Mouse (Mus musculus): ENCODE data around the gene Gpa33. TPM values are rescaled to one million over a fixed set of nuclear protein-coding genes. Genes with fewer than 3 reads are reported as not detected.

Gene Gpa33
- total and polyA plus RNA-seq, 2 experiments = 0.31 TPM; not detected in 1

DNA sequence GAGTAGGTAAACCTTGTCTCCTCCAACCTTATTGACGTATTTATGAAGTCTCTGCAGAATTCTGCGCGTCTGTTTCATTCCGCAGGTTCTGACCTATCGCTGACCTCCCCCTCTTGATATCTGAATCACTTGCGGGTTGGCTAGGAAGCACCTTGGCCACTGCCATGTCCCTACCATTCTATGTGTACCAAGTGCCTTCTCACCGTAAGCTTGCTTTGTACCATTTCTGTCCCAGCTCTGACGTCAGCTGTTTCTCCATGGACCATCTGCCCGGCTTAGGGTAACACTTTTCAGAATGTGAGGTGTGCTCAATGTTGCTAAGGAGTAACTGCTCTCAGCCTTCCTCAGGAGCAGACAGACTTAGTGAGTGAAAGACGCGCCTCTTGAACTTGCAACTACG is 40.8 kb downstream of the Gpa33 start:
- no peaks in the 10 kb centered on the region for H3K4me1 ChIP-seq (ENCODE audit: control insufficient read depth, insufficient read depth, low read length)
- no peak overlapping the region for H3K4me3 ChIP-seq (ENCODE audit: insufficient read depth, low read depth, low read length)
- no peak overlapping the region for H3K27ac ChIP-seq (replicated peaks; ENCODE audit: insufficient read depth, low read depth, low read length)
- no peaks in the 10 kb centered on the region for H3K79me2 ChIP-seq (ENCODE audit: control insufficient read depth, insufficient read depth, low read length)
- TF ChIP-seq POLR2A (IDR thresholded peaks at IDR 0.05; ENCODE audit: extremely low read depth, insufficient read depth, low read length) = no peak
- no peak for TF ChIP-seq CTCF (IDR thresholded peaks at IDR 0.05; ENCODE audit: low read depth, low read length)
- H3K9ac ChIP-seq (ENCODE audit: low read depth, low read length) = no peak overlapping the region
- WGBS = 89% methylated on average over 12 of the region's 12 CpGs
- H3K36me3 ChIP-seq (ENCODE audit: control insufficient read depth, insufficient read depth, low read length) = no peaks in the 10 kb centered on the region
- no peak for DNase-seq (ENCODE audit: extremely low read depth, low read depth, low spot score)
- H3K27me3 ChIP-seq (ENCODE audit: control insufficient read depth, insufficient read depth, low read length) = no peaks in the 10 kb centered on the region

GRCm38 (mm10) chr1:166172992-166173391 is 43.0 kb downstream of the Gpa33 start:
- no peak for TF ChIP-seq CTCF (IDR thresholded peaks at IDR 0.05; ENCODE audit: low read depth, low read length)
- TF ChIP-seq POLR2A (IDR thresholded peaks at IDR 0.05; ENCODE audit: extremely low read depth, insufficient read depth, low read length) = no peak
- H3K36me3 ChIP-seq (ENCODE audit: control insufficient read depth, insufficient read depth, low read length) = no peaks in the 10 kb centered on the region
- H3K4me1 ChIP-seq (ENCODE audit: control insufficient read depth, insufficient read depth, low read length) = no peaks in the 10 kb centered on the region
- no peak overlapping the region for H3K27ac ChIP-seq (replicated peaks; ENCODE audit: insufficient read depth, low read depth, low read length)
- no peak for DNase-seq (ENCODE audit: extremely low read depth, low read depth, low spot score)
- no peaks in the 10 kb centered on the region for H3K27me3 ChIP-seq (ENCODE audit: control insufficient read depth, insufficient read depth, low read length)
- H3K9ac ChIP-seq (ENCODE audit: low read depth, low read length) = no peak overlapping the region
- H3K4me3 ChIP-seq (ENCODE audit: insufficient read depth, low read depth, low read length) = no peak overlapping the region
- WGBS = 86% methylated on average over 3 of the region's 3 CpGs
- H3K79me2 ChIP-seq (ENCODE audit: control insufficient read depth, insufficient read depth, low read length) = no peaks in the 10 kb centered on the region

DNA sequence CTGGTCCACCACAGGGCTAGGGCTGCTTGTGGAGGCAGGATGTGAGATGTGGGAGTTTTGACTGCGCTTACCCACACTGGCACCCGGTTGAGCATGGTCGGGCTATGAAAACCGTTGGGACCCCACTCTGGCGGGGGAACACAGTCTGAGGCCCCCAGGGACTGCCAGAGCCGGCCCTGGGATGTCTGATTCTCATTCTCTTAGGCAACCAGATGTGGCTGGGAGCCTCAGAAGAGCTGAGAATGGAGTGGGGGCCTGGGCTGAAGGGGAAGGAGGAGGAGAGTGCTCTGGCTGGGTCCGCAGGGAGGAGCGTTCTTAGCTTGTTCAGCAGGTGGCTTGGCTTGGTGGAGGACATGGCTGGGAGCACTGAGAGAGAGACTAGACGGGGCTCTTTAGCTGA is 43.6 kb downstream of the Gpa33 start:
- DNase-seq (ENCODE audit: extremely low read depth, low read depth, low spot score) = no peak
- no peak overlapping the region for H3K27ac ChIP-seq (replicated peaks; ENCODE audit: insufficient read depth, low read depth, low read length)
- H3K36me3 ChIP-seq (ENCODE audit: control insufficient read depth, insufficient read depth, low read length) = no peaks in the 10 kb centered on the region
- TF ChIP-seq POLR2A (IDR thresholded peaks at IDR 0.05; ENCODE audit: extremely low read depth, insufficient read depth, low read length) (no peak), CTCF (IDR thresholded peaks at IDR 0.05; ENCODE audit: low read depth, low read length) (no peak)
- 80% methylated on average over 9 of the region's 9 CpGs for WGBS
- no peak overlapping the region for H3K4me3 ChIP-seq (ENCODE audit: insufficient read depth, low read depth, low read length)
- H3K9ac ChIP-seq (ENCODE audit: low read depth, low read length) = no peak overlapping the region
- no peaks in the 10 kb centered on the region for H3K79me2 ChIP-seq (ENCODE audit: control insufficient read depth, insufficient read depth, low read length)
- H3K4me1 ChIP-seq (ENCODE audit: control insufficient read depth, insufficient read depth, low read length) = no peaks in the 10 kb centered on the region
- H3K27me3 ChIP-seq (ENCODE audit: control insufficient read depth, insufficient read depth, low read length) = no peaks in the 10 kb centered on the region

DNA sequence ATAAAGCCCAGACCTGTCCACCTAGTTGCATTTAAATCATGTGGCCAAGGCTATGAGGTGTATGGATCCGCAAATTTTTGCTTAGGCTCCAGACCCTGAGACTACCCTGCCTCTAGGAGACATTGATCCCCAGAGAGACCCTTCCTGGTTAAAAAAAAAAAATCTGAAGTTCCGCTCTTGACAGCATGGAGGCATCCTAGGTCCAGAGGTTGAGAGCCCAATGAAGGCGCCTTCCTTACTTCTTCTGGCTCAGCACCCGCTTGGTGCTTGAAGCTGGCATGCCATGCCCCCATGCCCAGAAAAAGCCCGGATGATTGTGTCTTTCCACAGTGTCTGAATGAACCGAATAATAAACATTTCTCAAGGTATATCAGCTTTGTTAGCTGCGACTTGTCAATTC is 51.5 kb downstream of the Gpa33 start:
- 85% methylated on average over 7 of the region's 7 CpGs for WGBS

DNA sequence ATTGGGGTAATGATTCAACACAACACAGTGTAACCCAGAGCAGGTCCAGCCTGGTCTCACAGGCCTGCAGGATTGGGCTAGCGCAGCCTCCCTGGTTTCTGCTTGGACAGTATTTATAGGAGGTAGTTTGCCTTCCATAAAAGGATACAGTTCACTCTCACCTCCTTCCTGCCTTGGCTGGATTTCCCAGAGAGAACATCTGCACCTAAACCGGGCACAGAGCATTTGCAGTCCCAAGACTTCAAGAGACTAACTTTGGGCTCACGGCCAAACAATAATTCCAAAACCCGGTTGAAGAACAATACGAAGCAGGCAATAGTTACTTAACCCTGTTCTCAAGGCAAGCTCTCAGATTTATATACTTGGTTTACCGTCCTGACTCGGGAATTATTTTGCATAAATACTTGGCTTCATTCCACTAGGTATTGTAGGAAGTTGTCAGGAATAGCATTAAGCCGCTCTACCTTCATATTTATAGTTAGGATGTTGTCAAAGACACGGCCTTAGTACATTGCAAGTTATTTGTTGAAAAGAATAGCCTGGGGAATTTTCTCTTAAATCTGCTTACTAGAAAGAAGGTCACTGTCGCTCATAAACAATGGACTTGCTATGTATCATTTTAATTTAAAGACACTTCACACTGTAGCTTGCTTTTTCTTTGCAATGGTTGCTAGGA is 53.1 kb downstream of the Gpa33 start:
- no peaks in the 10 kb centered on the region for H3K36me3 ChIP-seq (ENCODE audit: control insufficient read depth, insufficient read depth, low read length)
- no peak overlapping the region for H3K4me3 ChIP-seq (ENCODE audit: insufficient read depth, low read depth, low read length)
- H3K27ac ChIP-seq (replicated peaks; ENCODE audit: insufficient read depth, low read depth, low read length) = no peak overlapping the region
- no peaks in the 10 kb centered on the region for H3K4me1 ChIP-seq (ENCODE audit: control insufficient read depth, insufficient read depth, low read length)
- 82% methylated on average over 10 of the region's 10 CpGs for WGBS
- H3K79me2 ChIP-seq (ENCODE audit: control insufficient read depth, insufficient read depth, low read length) = no peaks in the 10 kb centered on the region
- no peak overlapping the region for H3K9ac ChIP-seq (ENCODE audit: low read depth, low read length)
- H3K27me3 ChIP-seq (ENCODE audit: control insufficient read depth, insufficient read depth, low read length) = no peaks in the 10 kb centered on the region
- no peak for DNase-seq (ENCODE audit: extremely low read depth, low read depth, low spot score)
- TF ChIP-seq POLR2A (IDR thresholded peaks at IDR 0.05; ENCODE audit: extremely low read depth, insufficient read depth, low read length) = no peak
- TF ChIP-seq CTCF (IDR thresholded peaks at IDR 0.05; ENCODE audit: low read depth, low read length) = no peak

More for the DNA sequence above, 51.5 kb downstream of the Gpa33 start:
- Histone ChIP-seq H3K27me3 (ENCODE audit: control insufficient read depth, insufficient read depth, low read length) (no peaks in the 10 kb centered on the region), H3K4me3 (ENCODE audit: insufficient read depth, low read depth, low read length) (no peak overlapping the region), H3K4me1 (ENCODE audit: control insufficient read depth, insufficient read depth, low read length) (no peaks in the 10 kb centered on the region), H3K9ac (ENCODE audit: low read depth, low read length) (no peak overlapping the region), H3K36me3 (ENCODE audit: control insufficient read depth, insufficient read depth, low read length) (no peaks in the 10 kb centered on the region), H3K27ac (replicated peaks; ENCODE audit: insufficient read depth, low read depth, low read length) (no peak overlapping the region), H3K79me2 (ENCODE audit: control insufficient read depth, insufficient read depth, low read length) (no peaks in the 10 kb centered on the region)
- TF ChIP-seq POLR2A (IDR thresholded peaks at IDR 0.05; ENCODE audit: extremely low read depth, insufficient read depth, low read length) (no peak), CTCF (IDR thresholded peaks at IDR 0.05; ENCODE audit: low read depth, low read length) (no peak)
- no peak for DNase-seq (ENCODE audit: extremely low read depth, low read depth, low spot score)
